Mouse (Mus musculus): Measurements from ENCODE around the gene Mlh3.

Mlh3 gene

GRCm38 (mm10) chr12:85192461-85193108 lies 77.8 kb downstream of the Mlh3 start:
- in situ Hi-C loops (cut with MboI) = no loop called here

GRCm38 (mm10) chr12:85190290-85190689 lies 80.1 kb downstream of the Mlh3 start:
- in situ Hi-C loops (cut with MboI) = no loop called here

- in situ Hi-C loops (cut with MboI) = no loop called here
These were observed 84.0 kb downstream of the Mlh3 start for GRCm38 (mm10) chr12:85186361-85186760.

DNA sequence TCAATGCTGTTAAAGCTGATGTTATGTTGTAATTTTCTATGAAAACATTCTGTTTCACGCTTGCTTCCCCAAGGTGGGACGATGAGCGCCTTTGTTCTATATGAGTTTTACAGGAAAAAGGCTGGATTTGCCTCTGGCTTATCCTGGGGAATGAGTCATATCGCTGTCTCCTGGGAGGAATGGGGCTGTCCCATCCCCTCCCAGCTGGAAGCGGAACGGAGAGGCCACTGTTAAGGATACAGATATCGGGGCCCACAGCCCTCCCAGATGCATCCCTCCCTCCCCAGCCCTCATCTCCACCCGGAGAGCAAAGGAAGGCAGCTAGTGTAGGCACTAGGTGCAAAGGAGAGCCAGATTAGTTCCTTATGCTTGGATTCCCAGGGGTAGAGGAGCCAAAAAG lies 84.6 kb downstream of the Mlh3 start:
- in situ Hi-C loops (cut with MboI) = no loop called here
